20 mouse cellular contexts compared by ENCODE assay signal in genomic region chr5:29887267-29887841, GRCm38 (mm10).
DNase-seq lines count a peak whose midpoint lies in the region; ATAC-seq and TF ChIP-seq lines count a peak whose summit lies in the region.
"Had no signal": no experiment of that assay in that cellular context is flagged by ENCODE, and none has a peak within 500 bp of the region (broad histone marks: within the 10 kb centered on the region; RNA-seq: fewer than 3 reads in every experiment).

No protein-coding gene starts in this region.

- no peak overlapping the region for H3K4me3 ChIP-seq in heart, embryonic 16.5 days (ENCODE audit: low read length)
- H3K4me3 ChIP-seq in myocyte: no peak overlapping the region
- H3K4me3 ChIP-seq in hindbrain, embryonic 12.5 days: no peak overlapping the region
- H3K4me3 ChIP-seq: erythroblast, embryonic 14.5 days; hindbrain, embryonic 13.5 days; midbrain, embryonic 15.5 days had no signal

- DNase-seq in adrenal gland, postnatal 10 days: peak; percentile 23
- DNase-seq in adrenal gland, adult 18-20 months (ENCODE audit: low spot score in 2 of 2): no peak
- no peak for DNase-seq in heart, adult 11 months
- DNase-seq in adrenal gland, postnatal 36 days: peak; percentile 21 to 31
- no peak for DNase-seq in testis, postnatal 10 days (ENCODE audit: low spot score)
- DNase-seq: cerebellum, adult 2 months; embryo, embryonic 11 days; gastrocnemius, postnatal 25 days; liver; lung, adult 18-20 months; right cerebral cortex, postnatal 14 days; thymus, postnatal 36 days had no signal

- no peaks in the 10 kb centered on the region for H3K79me2 ChIP-seq in myocyte (ENCODE audit: control insufficient read depth, insufficient read depth)

- H3K27ac ChIP-seq in heart, embryonic 16.5 days (ENCODE audit: low read length): peak overlapping the region; percentile 61
- no peak overlapping the region for H3K27ac ChIP-seq in hindbrain, embryonic 12.5 days
- H3K27ac ChIP-seq: hindbrain, embryonic 13.5 days; midbrain, embryonic 15.5 days had no signal

- no peak for TF ChIP-seq POLR2A in myocyte (IDR thresholded peaks at IDR 0.05; ENCODE audit: insufficient read length, low read depth)

- peak overlapping the region; percentile 20; the same call in 1 of the 2 replicates for H3K4me2 ChIP-seq in heart, embryonic 16.5 days (ENCODE audit: low read depth, low read length)
- H3K4me2 ChIP-seq in myocyte (ENCODE audit: low read depth): peak overlapping the region; percentile 47
- no peak overlapping the region for H3K4me2 ChIP-seq in hindbrain, embryonic 12.5 days (replicated peaks)
- H3K4me2 ChIP-seq: hindbrain, embryonic 13.5 days; midbrain, embryonic 15.5 days had no signal

- ATAC-seq in heart, embryonic 16.5 days (replicated peaks; ENCODE audit: extremely low read depth, insufficient read depth, low FRiP score): peak; percentile 67
- ATAC-seq in hindbrain, embryonic 12.5 days (ENCODE audit: low FRiP score): no peak
- ATAC-seq: forebrain, embryonic 16.5 days; intestine, embryonic 16.5 days; midbrain, embryonic 15.5 days had no signal

- H3K4me1 ChIP-seq in heart, embryonic 16.5 days (ENCODE audit: control insufficient read depth, insufficient read depth, low read length): peaks cover 14% of the 10 kb centered on the region
- no peaks in the 10 kb centered on the region for H3K4me1 ChIP-seq in hindbrain, embryonic 12.5 days
- H3K4me1 ChIP-seq: hindbrain, embryonic 13.5 days; midbrain, embryonic 15.5 days had no signal

- no peak overlapping the region for H3ac ChIP-seq in myocyte (ENCODE audit: control insufficient read depth, insufficient read length)

- WGBS in heart, embryonic 16.5 days: 20% methylated on average over 4 of the region's 4 CpGs
- 81% methylated on average over 4 of the region's 4 CpGs for WGBS in hindbrain, embryonic 12.5 days

- no peaks in the 10 kb centered on the region for H3K9me3 ChIP-seq in heart, embryonic 16.5 days (replicated peaks; ENCODE audit: control insufficient read depth, low read length)
- no peaks in the 10 kb centered on the region for H3K9me3 ChIP-seq in hindbrain, embryonic 12.5 days (replicated peaks)
- H3K9me3 ChIP-seq: hindbrain, embryonic 13.5 days; midbrain, embryonic 15.5 days had no signal

- no peaks in the 10 kb centered on the region for H3K36me3 ChIP-seq in heart, embryonic 16.5 days (ENCODE audit: control insufficient read depth, insufficient read depth)
- H3K36me3 ChIP-seq in myocyte (ENCODE audit: control insufficient read depth, insufficient read depth): no peaks in the 10 kb centered on the region
- H3K36me3 ChIP-seq in hindbrain, embryonic 12.5 days: no peaks in the 10 kb centered on the region
- H3K36me3 ChIP-seq: hindbrain, embryonic 13.5 days; midbrain, embryonic 15.5 days had no signal

- H3K9ac ChIP-seq in heart, embryonic 16.5 days (ENCODE audit: low read length): no peak overlapping the region
- H3K9ac ChIP-seq in hindbrain, embryonic 12.5 days: no peak overlapping the region
- H3K9ac ChIP-seq: hindbrain, embryonic 13.5 days; midbrain, embryonic 15.5 days had no signal

- H3K27me3 ChIP-seq in heart, embryonic 16.5 days (ENCODE audit: control insufficient read depth, insufficient read depth, low read length): no peaks in the 10 kb centered on the region
- no peaks in the 10 kb centered on the region for H3K27me3 ChIP-seq in myocyte (ENCODE audit: control insufficient read depth, insufficient read depth, insufficient read length)
- H3K27me3 ChIP-seq in hindbrain, embryonic 12.5 days: no peaks in the 10 kb centered on the region
- H3K27me3 ChIP-seq: hindbrain, embryonic 13.5 days; midbrain, embryonic 15.5 days had no signal

TF ChIP-seq in myocyte, 11 proteins besides CTCF, POLR2A, EP300 and RAD21:
- TF ChIP-seq E2F4 (IDR thresholded peaks at IDR 0.05; ENCODE audit: insufficient read depth) (no peak), TCF12 (IDR thresholded peaks at IDR 0.05; ENCODE audit: insufficient read depth, poor library complexity, severe bottlenecking) (no peak), REST (IDR thresholded peaks at IDR 0.05; ENCODE audit: insufficient read depth, insufficient read length) (no peak), SRF (IDR thresholded peaks at IDR 0.05; ENCODE audit: control insufficient read depth, insufficient read length, low read depth) (no peak), MYOD1 (IDR thresholded peaks at IDR 0.05; ENCODE audit: control insufficient read depth in 1 of 3, insufficient read length in 2 of 3, low read depth in 2 of 3) (no peak), CEBPB (IDR thresholded peaks at IDR 0.05; ENCODE audit: insufficient read depth, poor library complexity, severe bottlenecking) (no peak)

Comparison
In these comparisons a context has a peak if more than half of its experiments do, and no peak if none do; other contexts are left out.
1. DNase-seq: peak in adrenal gland, postnatal 10 days (single experiment) and adrenal gland, postnatal 36 days (2 of 2); none in adrenal gland, adult 18-20 months (0 of 2), heart, adult 11 months (single experiment) and testis, postnatal 10 days (single experiment).